Mouse (Mus musculus): ENCODE measurements around the gene Ccl9. TPM values are rescaled to one million over a fixed set of nuclear protein-coding genes. Genes with fewer than 3 reads are reported as not detected.
"Not testable (repeated sequence)": the region's sequence is repeated elsewhere in the genome, so short reads cannot be mapped to it uniquely, and the experiment has no call there.

The Ccl9 gene
- polyA plus RNA-seq, 1 experiment, result 3.4 TPM

DNA sequence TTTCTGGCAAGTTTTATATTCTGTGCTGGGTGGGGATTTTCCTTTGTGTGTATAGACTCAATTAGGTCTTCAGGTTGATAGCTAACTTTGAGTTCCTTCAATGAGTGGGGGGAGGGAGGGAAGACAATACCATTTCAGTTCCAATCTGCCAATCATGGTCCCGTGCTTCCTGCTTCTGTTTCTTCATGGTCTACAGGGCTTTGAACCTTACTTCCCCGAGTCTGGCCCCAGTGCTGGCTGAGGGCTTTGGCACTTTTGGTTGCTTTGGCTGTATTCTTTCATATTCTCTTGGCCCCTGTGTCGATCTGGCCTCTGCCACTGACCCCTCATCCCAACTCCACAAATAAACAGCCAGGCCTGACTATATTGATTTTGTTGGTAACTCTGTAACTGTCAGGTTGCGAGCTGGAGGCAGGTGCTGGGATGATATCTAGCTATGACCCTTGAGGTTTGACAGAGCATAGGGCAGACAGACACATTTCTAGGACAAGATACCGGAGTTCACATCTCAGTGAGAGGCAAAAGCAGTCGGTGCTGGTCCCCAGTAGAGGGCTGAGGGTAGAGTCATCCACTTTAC is 16.0 kb downstream of the Ccl9 start:
- no peak for TF ChIP-seq CTCF (IDR thresholded peaks at IDR 0.05; ENCODE audit: borderline replicate concordance, control insufficient read depth, extremely low read depth, insufficient read depth, low read length, poor library complexity)
- no peak for TF ChIP-seq POLR2A (IDR thresholded peaks at IDR 0.05; ENCODE audit: control insufficient read depth, extremely low read depth, insufficient read depth, low read length, poor library complexity)
- H3K27ac ChIP-seq (ENCODE audit: control insufficient read depth, insufficient read depth, low read length), result no peak overlapping the region
- no peak for DNase-seq
- H3K27me3 ChIP-seq (ENCODE audit: control insufficient read depth, insufficient read depth, low read length), result no peaks in the 10 kb centered on the region
- H3K4me1 ChIP-seq (replicated peaks; ENCODE audit: control insufficient read depth, insufficient read depth, low read length), result no peaks in the 10 kb centered on the region
- no peak overlapping the region for H3K4me3 ChIP-seq (ENCODE audit: control insufficient read depth, insufficient read depth, low read length)
- no peaks in the 10 kb centered on the region for H3K36me3 ChIP-seq (ENCODE audit: control insufficient read depth, insufficient read depth, low read length)
- WGBS, result 65% methylated on average over 6 of the region's 6 CpGs

GRCm38 (mm10) chr11:83560405-83560804 is 18.0 kb downstream of the Ccl9 start:
- TF ChIP-seq POLR2A (IDR thresholded peaks at IDR 0.05; ENCODE audit: control insufficient read depth, extremely low read depth, insufficient read depth, low read length, poor library complexity) (no peak), CTCF (IDR thresholded peaks at IDR 0.05; ENCODE audit: borderline replicate concordance, control insufficient read depth, extremely low read depth, insufficient read depth, low read length, poor library complexity) (no peak)

DNA sequence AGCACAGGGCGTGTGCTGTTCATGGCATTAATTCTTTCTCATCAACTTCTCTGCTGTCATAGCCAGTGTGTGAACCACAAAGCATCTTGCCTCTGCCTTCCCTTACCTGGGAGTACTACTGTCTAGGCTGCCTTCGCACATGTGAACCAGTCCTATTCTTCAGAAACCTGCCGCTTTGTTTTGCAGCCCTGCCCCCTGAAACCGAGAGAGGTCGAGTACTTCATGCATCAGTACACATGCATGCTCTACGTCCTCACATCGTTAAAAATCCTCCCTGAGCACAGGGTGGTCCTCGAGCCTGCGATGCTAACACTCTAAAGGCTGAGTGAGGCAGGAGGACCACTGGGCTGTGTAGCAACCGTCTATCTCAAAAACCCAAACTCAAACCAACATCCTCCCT is 21.4 kb downstream of the Ccl9 start:
- H3K27me3 ChIP-seq (ENCODE audit: control insufficient read depth, insufficient read depth, low read length), result no peaks in the 10 kb centered on the region
- no peaks in the 10 kb centered on the region for H3K36me3 ChIP-seq (ENCODE audit: control insufficient read depth, insufficient read depth, low read length)
- no peak for TF ChIP-seq CTCF (IDR thresholded peaks at IDR 0.05; ENCODE audit: borderline replicate concordance, control insufficient read depth, extremely low read depth, insufficient read depth, low read length, poor library complexity)
- TF ChIP-seq POLR2A (IDR thresholded peaks at IDR 0.05; ENCODE audit: control insufficient read depth, extremely low read depth, insufficient read depth, low read length, poor library complexity), result no peak
- H3K4me3 ChIP-seq (ENCODE audit: control insufficient read depth, insufficient read depth, low read length), result no peak overlapping the region
- no peak overlapping the region for H3K27ac ChIP-seq (ENCODE audit: control insufficient read depth, insufficient read depth, low read length)
- H3K4me1 ChIP-seq (replicated peaks; ENCODE audit: control insufficient read depth, insufficient read depth, low read length), result no peaks in the 10 kb centered on the region
- WGBS, result 96% methylated on average over 10 of the region's 10 CpGs
- DNase-seq, result no peak

More at GRCm38 (mm10) chr11:83560405-83560804, 18.0 kb downstream of the Ccl9 start:
- DNase-seq, result no peak
- Histone ChIP-seq H3K4me3 (ENCODE audit: control insufficient read depth, insufficient read depth, low read length) (no peak overlapping the region), H3K27ac (ENCODE audit: control insufficient read depth, insufficient read depth, low read length) (no peak overlapping the region), H3K36me3 (ENCODE audit: control insufficient read depth, insufficient read depth, low read length) (no peaks in the 10 kb centered on the region), H3K27me3 (ENCODE audit: control insufficient read depth, insufficient read depth, low read length) (no peaks in the 10 kb centered on the region), H3K4me1 (replicated peaks; ENCODE audit: control insufficient read depth, insufficient read depth, low read length) (no peaks in the 10 kb centered on the region)
- 27% methylated on average over 6 of the region's 6 CpGs for WGBS

DNA sequence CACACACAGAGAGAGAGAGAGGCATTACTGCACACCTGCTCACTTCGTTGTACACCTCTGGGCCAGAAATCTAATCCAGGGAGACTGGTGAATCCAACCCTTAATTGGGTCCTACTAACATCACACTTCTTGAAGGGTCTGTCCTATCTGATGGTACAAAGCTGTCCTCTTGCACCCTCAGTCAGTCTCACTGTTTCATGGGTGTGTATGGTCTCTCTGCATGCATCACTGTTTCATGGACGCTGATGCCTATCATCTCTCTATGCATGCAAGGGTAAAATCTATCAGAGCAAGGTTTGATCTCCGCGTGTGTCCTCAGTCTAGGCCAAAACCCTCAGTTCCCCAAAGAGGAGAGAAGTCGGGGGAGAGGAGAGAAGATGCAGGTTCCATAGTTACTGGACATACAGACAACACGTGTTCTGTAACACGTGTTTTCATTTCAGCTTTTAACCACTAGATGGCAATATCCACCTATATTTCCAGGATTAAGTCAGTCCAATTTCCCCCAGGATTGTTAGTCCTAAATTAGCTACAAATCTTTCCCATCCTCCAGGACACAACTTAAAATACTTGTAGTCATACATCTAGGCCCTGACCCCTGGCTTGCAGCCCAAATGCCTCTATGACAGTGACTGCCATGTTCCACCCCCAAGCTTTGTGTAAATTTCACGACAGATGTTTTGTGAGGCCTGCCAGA is 22.2 kb downstream of the Ccl9 start:
- Histone ChIP-seq H3K36me3 (ENCODE audit: control insufficient read depth, insufficient read depth, low read length) (no peaks in the 10 kb centered on the region), H3K4me1 (replicated peaks; ENCODE audit: control insufficient read depth, insufficient read depth, low read length) (no peaks in the 10 kb centered on the region), H3K4me3 (ENCODE audit: control insufficient read depth, insufficient read depth, low read length) (no peak overlapping the region), H3K27ac (ENCODE audit: control insufficient read depth, insufficient read depth, low read length) (no peak overlapping the region), H3K27me3 (ENCODE audit: control insufficient read depth, insufficient read depth, low read length) (no peaks in the 10 kb centered on the region)
- WGBS, result 37% methylated on average over 8 of the region's 8 CpGs
- TF ChIP-seq CTCF (IDR thresholded peaks at IDR 0.05; ENCODE audit: borderline replicate concordance, control insufficient read depth, extremely low read depth, insufficient read depth, low read length, poor library complexity), result no peak
- TF ChIP-seq POLR2A (IDR thresholded peaks at IDR 0.05; ENCODE audit: control insufficient read depth, extremely low read depth, insufficient read depth, low read length, poor library complexity), result no peak
- no peak for DNase-seq

DNA sequence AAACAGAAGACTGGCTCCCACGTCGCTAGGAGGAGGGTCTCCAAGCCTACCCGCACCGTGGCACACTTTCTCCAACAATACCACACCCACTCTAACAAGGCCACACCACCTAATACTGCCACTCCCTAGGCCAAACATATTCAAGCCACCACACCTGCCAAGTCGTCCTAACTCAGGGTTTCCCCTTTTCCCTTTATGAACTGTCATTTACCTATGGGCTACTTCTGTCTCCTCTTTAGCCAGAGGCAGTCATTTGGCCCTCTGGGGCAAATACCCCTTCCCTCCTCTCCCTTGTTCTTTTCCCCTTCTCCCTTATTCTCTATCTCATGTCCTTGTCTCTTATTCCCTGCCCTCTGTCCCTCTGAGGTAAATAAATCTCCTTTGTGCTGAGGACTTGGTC is 26.8 kb downstream of the Ccl9 start:
- no peaks in the 10 kb centered on the region for H3K36me3 ChIP-seq (ENCODE audit: control insufficient read depth, insufficient read depth, low read length)
- no peak for DNase-seq
- no peak overlapping the region for H3K27ac ChIP-seq (ENCODE audit: control insufficient read depth, insufficient read depth, low read length)
- no peak overlapping the region for H3K4me3 ChIP-seq (ENCODE audit: control insufficient read depth, insufficient read depth, low read length)
- TF ChIP-seq POLR2A (IDR thresholded peaks at IDR 0.05; ENCODE audit: control insufficient read depth, extremely low read depth, insufficient read depth, low read length, poor library complexity), result no peak
- no peak for TF ChIP-seq CTCF (IDR thresholded peaks at IDR 0.05; ENCODE audit: borderline replicate concordance, control insufficient read depth, extremely low read depth, insufficient read depth, low read length, poor library complexity)
- H3K4me1 ChIP-seq (replicated peaks; ENCODE audit: control insufficient read depth, insufficient read depth, low read length), result peaks cover 8% of the 10 kb centered on the region
- WGBS, result 90% methylated on average over 5 of the region's 5 CpGs
- no peaks in the 10 kb centered on the region for H3K27me3 ChIP-seq (ENCODE audit: control insufficient read depth, insufficient read depth, low read length)

GRCm38 (mm10) chr11:83551037-83551436 is 27.4 kb downstream of the Ccl9 start:
- H3K27ac ChIP-seq (ENCODE audit: control insufficient read depth, insufficient read depth, low read length); DNase-seq; H3K36me3 ChIP-seq (ENCODE audit: control insufficient read depth, insufficient read depth, low read length); H3K27me3 ChIP-seq (ENCODE audit: control insufficient read depth, insufficient read depth, low read length); H3K4me3 ChIP-seq (ENCODE audit: control insufficient read depth, insufficient read depth, low read length); H3K4me1 ChIP-seq (replicated peaks; ENCODE audit: control insufficient read depth, insufficient read depth, low read length): not testable (repeated sequence)
- WGBS, result 63% methylated on average over 7 of the region's 7 CpGs

DNA sequence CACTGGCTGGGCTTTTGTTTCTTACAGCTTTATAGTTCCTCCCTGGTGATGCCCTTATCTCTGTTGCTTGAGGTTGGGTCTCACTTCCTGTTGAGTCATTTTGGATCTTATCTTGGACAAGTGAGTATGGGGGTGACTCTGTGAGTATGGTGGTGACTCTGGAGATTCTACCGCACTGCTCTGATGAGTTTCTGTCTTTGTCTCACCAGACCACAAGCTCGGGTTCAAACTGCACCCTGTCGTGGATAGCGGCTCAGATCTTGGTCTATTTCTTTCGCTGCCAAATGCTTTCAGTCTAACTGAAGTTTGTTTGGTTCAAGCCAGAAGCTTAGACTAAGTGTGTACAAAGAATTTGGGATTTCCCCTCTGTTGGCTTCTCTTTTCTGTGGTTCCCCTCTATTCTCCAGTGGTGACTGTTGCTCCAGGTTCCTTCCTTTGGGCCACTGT is 28.2 kb downstream of the Ccl9 start:
- DNase-seq, result no peak
- no peak overlapping the region for H3K4me3 ChIP-seq (ENCODE audit: control insufficient read depth, insufficient read depth, low read length)
- TF ChIP-seq POLR2A (IDR thresholded peaks at IDR 0.05; ENCODE audit: control insufficient read depth, extremely low read depth, insufficient read depth, low read length, poor library complexity), result no peak
- TF ChIP-seq CTCF (IDR thresholded peaks at IDR 0.05; ENCODE audit: borderline replicate concordance, control insufficient read depth, extremely low read depth, insufficient read depth, low read length, poor library complexity), result no peak
- no peaks in the 10 kb centered on the region for H3K36me3 ChIP-seq (ENCODE audit: control insufficient read depth, insufficient read depth, low read length)
- 7% methylated on average over 5 of the region's 5 CpGs for WGBS
- peaks cover 8% of the 10 kb centered on the region for H3K4me1 ChIP-seq (replicated peaks; ENCODE audit: control insufficient read depth, insufficient read depth, low read length)
- no peaks in the 10 kb centered on the region for H3K27me3 ChIP-seq (ENCODE audit: control insufficient read depth, insufficient read depth, low read length)
- H3K27ac ChIP-seq (ENCODE audit: control insufficient read depth, insufficient read depth, low read length), result no peak overlapping the region
